Mouse (Mus musculus): ENCODE results near the gene Ptpro. TPM values are rescaled to one million over a fixed set of nuclear protein-coding genes. Genes with fewer than 3 reads are reported as not detected.

Ptpro gene
- total RNA-seq, 2 experiments from 2014 or later, result 43.6 to 45.4 TPM

GRCm38 (mm10) chr6:137370745-137371144, 118.6 kb downstream of the Ptpro start:
- TF ChIP-seq CTCF (conservative IDR thresholded peaks at IDR 0.05), result no peak
- no peak overlapping the region for H3K27ac ChIP-seq
- no peak overlapping the region for H3K4me3 ChIP-seq
- DNase-seq (ENCODE audit: low spot score in 2 of 2), result no peak

GRCm38 (mm10) chr6:137371455-137371854, 119.3 kb downstream of the Ptpro start:
- no peak for TF ChIP-seq CTCF (conservative IDR thresholded peaks at IDR 0.05)
- Histone ChIP-seq H3K27ac (no peak overlapping the region), H3K4me3 (no peak overlapping the region)
- no peak for DNase-seq (ENCODE audit: low spot score in 2 of 2)

- H3K27ac ChIP-seq, result no peak overlapping the region
- no peak overlapping the region for H3K4me3 ChIP-seq
- no peak for TF ChIP-seq CTCF (conservative IDR thresholded peaks at IDR 0.05)
- DNase-seq (ENCODE audit: low spot score in 2 of 2), result no peak
Measured at GRCm38 (mm10) chr6:137373920-137374319, 121.8 kb downstream of the Ptpro start.

GRCm38 (mm10) chr6:137382546-137382945, 130.4 kb downstream of the Ptpro start:
- no peak for DNase-seq (ENCODE audit: low spot score in 2 of 2)
- no peak overlapping the region for H3K4me3 ChIP-seq
- TF ChIP-seq CTCF (conservative IDR thresholded peaks at IDR 0.05), result no peak
- H3K27ac ChIP-seq, result no peak overlapping the region

GRCm38 (mm10) chr6:137386344-137386743, 134.2 kb downstream of the Ptpro start:
- DNase-seq (ENCODE audit: low spot score in 2 of 2), result no peak
- TF ChIP-seq CTCF (conservative IDR thresholded peaks at IDR 0.05), result no peak
- Histone ChIP-seq H3K4me3 (no peak overlapping the region), H3K27ac (no peak overlapping the region)

GRCm38 (mm10) chr6:137386935-137387334, 134.8 kb downstream of the Ptpro start:
- no peak overlapping the region for H3K27ac ChIP-seq
- DNase-seq (ENCODE audit: low spot score in 2 of 2), result no peak
- no peak; the same call in none of the 2 replicates for TF ChIP-seq CTCF (conservative IDR thresholded peaks at IDR 0.05)

GRCm38 (mm10) chr6:137395075-137395474, 143.0 kb downstream of the Ptpro start:
- no peak for TF ChIP-seq CTCF (conservative IDR thresholded peaks at IDR 0.05)
- no peak overlapping the region for H3K4me3 ChIP-seq
- no peak for DNase-seq (ENCODE audit: low spot score in 2 of 2)
- H3K27ac ChIP-seq, result no peak overlapping the region

More at GRCm38 (mm10) chr6:137386935-137387334, 134.8 kb downstream of the Ptpro start:
- no peak overlapping the region for H3K4me3 ChIP-seq

- H3K4me3 ChIP-seq, result no peak overlapping the region
- DNase-seq (ENCODE audit: low spot score in 2 of 2), result no peak
- TF ChIP-seq CTCF (conservative IDR thresholded peaks at IDR 0.05), result peak; percentile 74
- no peak overlapping the region for H3K27ac ChIP-seq
Measured at GRCm38 (mm10) chr6:137396106-137396793, 144.1 kb downstream of the Ptpro start.

GRCm38 (mm10) chr6:137397358-137397757, 145.2 kb downstream of the Ptpro start:
- H3K4me3 ChIP-seq, result no peak overlapping the region
- no peak overlapping the region for H3K27ac ChIP-seq
- TF ChIP-seq CTCF (conservative IDR thresholded peaks at IDR 0.05), result peak; percentile 71
- no peak for DNase-seq (ENCODE audit: low spot score in 2 of 2)

GRCm38 (mm10) chr6:137404196-137404595, 152.1 kb downstream of the Ptpro start:
- H3K27ac ChIP-seq, result no peak overlapping the region
- no peak for DNase-seq (ENCODE audit: low spot score in 2 of 2)
- no peak for TF ChIP-seq CTCF (conservative IDR thresholded peaks at IDR 0.05)
- H3K4me3 ChIP-seq, result no peak overlapping the region

- no peak for DNase-seq (ENCODE audit: low spot score in 2 of 2)
- no peak for TF ChIP-seq CTCF (conservative IDR thresholded peaks at IDR 0.05)
- Histone ChIP-seq H3K27ac (no peak overlapping the region), H3K4me3 (no peak overlapping the region)
Measured at GRCm38 (mm10) chr6:137405690-137406089, 153.6 kb downstream of the Ptpro start.

- peak in 1 of 2 experiments; percentile 5 for DNase-seq (ENCODE audit: low spot score in 2 of 2)
- no peak for TF ChIP-seq CTCF (conservative IDR thresholded peaks at IDR 0.05)
Measured at GRCm38 (mm10) chr6:137410510-137410909, 158.4 kb downstream of the Ptpro start.

GRCm38 (mm10) chr6:137411901-137412378, 159.8 kb downstream of the Ptpro start:
- peak overlapping the region; percentile 76 for H3K27ac ChIP-seq
- no peak overlapping the region for H3K4me3 ChIP-seq
- peak; percentile 54 for TF ChIP-seq CTCF (conservative IDR thresholded peaks at IDR 0.05)
- DNase-seq (ENCODE audit: low spot score in 2 of 2), result peak; percentile 28 to 34

More at GRCm38 (mm10) chr6:137410510-137410909, 158.4 kb downstream of the Ptpro start:
- H3K4me3 ChIP-seq, result no peak overlapping the region
- no peak overlapping the region for H3K27ac ChIP-seq

- Histone ChIP-seq H3K4me3 (no peak overlapping the region), H3K27ac (no peak overlapping the region)
- DNase-seq (ENCODE audit: low spot score in 2 of 2), result no peak
- no peak for TF ChIP-seq CTCF (conservative IDR thresholded peaks at IDR 0.05)
Measured at GRCm38 (mm10) chr6:137413045-137413444, 160.9 kb downstream of the Ptpro start.
